Mouse (Mus musculus): ENCODE results near the gene Fam129c.

- TF ChIP-seq POLR2A (IDR thresholded peaks at IDR 0.05; ENCODE audit: borderline replicate concordance, extremely low read depth, low read depth, low read length): no peak
- no peak for TF ChIP-seq CTCF (IDR thresholded peaks at IDR 0.05; ENCODE audit: insufficient read depth, low read length)
Observed at GRCm38 (mm10) chr8:71596384-71596783, 1.1 kb upstream of the Fam129c start.

All from lung, adult 2 months (tissue).